Mouse (Mus musculus): ENCODE data around the gene Pcolce. TPM values are rescaled to one million over a fixed set of nuclear protein-coding genes. Genes with fewer than 3 reads are reported as not detected.
"Not testable (repeated sequence)": the region's sequence is repeated elsewhere in the genome, so short reads cannot be mapped to it uniquely, and the experiment has no call there.

The Pcolce gene
- polyA plus RNA-seq, 1 experiment: 305 TPM

DNA sequence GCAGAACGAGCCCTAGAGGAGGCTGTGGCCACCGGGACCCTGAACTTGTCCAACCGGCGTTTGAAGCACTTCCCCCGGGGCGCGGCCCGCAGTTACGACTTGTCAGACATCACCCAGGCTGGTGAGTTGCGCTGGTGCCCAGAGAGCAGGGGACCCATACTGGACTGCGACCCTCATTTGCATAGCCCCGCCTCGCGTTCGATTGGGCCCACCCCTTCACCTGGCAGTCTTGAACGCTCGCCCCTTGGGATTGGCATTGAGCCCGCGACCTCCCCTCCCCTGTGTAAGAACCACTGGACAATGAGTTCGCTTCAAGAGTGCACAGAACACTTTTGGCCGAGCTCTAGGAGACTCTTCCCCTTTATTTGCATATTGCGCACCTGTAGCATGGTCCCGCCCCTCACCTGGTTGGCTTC, 15.7 kb upstream of the Pcolce start:
- no peak for DNase-seq (ENCODE audit: low spot score)

DNA sequence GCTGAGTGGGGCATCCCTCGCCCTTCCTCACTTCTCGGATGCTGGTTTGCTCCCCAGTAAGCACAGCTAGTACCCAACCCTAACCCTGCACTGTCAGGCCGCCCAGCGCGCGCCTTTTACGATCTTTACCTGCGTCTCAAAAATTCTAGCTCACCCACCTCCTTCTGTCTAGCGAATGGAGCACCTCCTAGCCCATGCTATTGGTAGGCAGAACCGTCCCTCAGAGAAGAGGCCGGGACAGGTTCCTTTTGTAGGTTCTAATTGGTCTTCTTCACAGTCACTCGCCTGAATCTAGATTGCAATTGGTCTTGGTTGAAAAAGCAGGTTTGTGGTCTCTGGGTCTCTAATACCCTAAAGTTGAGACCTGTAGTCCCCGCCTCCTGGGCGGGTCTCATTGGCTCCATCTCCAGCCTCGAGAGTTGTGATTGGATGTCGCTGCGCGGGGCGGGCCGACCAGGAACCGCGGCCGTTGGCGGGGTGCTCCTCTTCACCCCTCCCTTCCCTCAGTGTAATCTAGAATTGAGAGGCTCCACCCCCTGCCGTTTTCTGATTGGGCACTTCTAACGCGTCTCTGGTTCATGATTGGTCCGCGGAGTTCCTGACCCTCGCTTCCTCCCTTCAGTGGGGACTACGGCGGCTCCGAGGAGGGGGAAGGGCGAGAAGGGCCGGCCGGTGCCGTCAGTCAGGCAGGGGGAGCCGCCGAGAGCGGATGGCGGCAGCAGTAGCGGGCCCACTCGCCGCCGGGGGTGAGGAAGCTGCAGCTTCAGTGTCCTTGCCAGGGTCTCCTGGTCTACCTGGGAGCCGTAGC, 15.1 kb upstream of the Pcolce start, which contains the start of the genes Fbxo24, Lrch4 and Gm20605:
Gene Fbxo24, minus strand, starts transcription at position 505 of the 808 bp plus-strand sequence.
Gene Lrch4, plus strand, starts transcription at position 624 of the 808 bp plus-strand sequence.
Gene Gm20605, plus strand, starts transcription at position 678 of the 808 bp plus-strand sequence.
- peak; percentile 92 for DNase-seq (ENCODE audit: low spot score)

DNA sequence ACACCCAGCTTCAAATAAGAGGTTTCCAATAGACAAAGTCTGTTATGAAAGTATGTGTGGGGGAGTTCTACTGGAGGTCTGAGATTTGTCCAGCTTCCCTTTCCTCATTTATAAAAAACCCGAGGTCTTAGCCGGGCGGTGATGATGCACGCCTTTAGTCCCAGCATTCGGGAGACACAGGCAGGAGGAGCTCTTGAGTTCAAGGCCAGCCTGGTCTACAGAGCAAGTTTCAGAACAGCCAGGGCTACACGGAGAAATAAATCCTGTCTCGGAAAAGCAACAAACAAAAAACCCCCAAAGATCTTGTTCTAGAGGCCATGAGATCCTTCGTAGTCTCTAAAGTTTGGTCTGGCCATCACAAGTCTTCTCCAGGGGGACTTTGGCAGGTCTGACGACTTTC, 14.4 kb upstream of the Pcolce start:
- DNase-seq (ENCODE audit: low spot score): no peak

DNA sequence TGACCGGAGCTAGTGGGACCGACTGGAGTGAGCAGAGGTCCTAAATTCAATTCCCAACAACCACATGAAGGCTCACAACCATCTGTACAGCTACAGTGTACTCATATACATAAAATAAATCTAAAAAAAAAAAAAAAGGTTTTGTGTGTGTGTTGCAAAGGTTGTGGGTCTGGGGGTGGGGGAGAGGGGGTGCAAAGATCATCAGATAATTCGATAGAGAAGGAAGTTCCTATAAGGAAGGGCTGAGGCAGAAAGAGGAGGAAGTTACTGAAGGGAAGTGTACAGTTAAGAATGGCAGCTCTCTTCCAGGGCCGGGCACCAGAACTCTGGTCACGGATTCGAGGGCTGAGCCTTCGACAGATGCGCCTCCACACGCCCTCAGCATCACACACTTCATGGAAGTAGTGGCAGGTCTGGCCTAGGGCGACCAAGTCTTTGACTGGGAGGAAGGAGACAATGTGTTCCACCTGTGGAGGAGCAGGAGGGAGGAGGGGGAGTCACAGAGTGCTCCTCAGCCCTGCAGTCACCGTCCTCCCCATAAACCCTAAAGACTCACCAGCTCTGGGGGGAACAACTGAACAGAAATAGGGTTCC, 10.4 kb upstream of the Pcolce start:
- DNase-seq (ENCODE audit: low spot score): no peak

DNA sequence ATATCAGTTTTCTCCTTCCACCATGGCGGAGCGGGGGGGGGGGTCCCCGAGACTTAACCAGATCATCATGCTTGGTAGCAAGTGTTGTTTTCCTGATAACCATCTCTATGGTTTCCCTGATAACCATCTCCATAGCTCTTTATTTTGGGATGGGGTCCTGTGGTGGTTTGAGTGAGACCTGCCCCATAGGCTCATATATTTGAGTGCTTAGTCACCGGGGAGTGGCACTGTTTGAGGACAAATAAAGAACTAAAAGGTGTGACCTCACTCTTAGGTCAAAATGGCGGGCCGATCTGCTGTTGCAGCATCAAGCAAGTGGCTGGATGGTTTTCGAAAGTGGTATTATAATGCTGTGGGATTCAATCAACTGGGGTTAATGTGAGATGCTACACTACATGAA, 1.8 kb upstream of the Pcolce start:
- DNase-seq (ENCODE audit: low spot score): no peak

- not testable (repeated sequence) for DNase-seq (ENCODE audit: low spot score)
Observed at GRCm38 (mm10) chr5:137614921-137615320, 1.3 kb upstream of the Pcolce start.

DNA sequence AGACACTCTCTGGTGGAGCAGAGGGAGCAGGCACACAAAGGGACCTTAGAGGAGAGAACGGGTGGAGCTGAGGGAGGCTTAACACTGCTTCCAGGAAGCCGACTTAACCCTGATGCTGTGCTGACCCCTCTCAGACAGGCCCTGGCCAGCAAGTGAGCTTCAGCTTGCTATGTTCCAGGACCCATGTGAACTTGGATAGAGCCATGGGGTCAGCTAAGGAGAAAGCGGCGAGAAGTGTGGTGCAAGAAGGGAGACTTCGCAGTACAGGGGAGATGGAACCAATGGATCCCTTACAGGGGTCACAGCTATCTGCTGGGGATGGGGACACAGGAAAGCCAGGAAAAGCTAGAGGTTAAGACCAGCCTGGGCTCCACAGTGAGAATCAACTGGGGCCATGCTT, 508 bp downstream of the Pcolce start:
- DNase-seq (ENCODE audit: low spot score): no peak

GRCm38 (mm10) chr5:137611245-137611602, 2.4 kb downstream of the Pcolce start:
- no peak for DNase-seq (ENCODE audit: low spot score)

DNA sequence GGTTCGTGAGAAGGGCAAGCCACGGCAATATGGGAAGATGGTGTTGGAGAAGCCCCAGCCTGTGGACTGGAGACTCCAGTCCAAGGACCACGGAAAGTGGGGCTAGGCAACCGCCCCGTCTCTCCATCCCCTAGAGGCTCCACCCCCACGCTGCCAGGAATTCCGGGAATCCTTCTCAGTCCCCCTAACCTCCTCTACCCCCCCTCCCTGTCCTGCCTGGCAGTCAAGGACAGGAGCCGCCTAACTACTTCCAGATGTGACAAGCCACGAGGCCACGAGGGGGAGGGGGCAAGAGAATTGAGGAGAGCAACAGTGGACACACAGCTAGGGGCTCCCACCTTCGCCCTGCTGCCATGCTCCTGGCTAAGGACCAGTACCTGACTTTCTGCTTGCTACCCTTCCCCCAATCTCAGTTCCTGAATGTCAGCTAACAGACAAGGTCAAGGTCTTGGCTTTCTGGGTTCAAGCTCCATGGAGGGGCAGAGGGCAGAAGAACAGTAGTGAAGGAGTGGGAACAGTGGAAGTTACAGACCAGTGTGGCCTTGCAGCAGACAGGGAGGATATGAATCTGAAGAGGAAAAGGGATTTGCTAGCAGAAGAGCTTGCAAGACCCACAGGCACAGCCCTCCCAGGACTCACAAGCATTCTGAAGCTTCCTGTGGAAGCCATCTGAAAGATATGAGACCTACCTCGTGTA, 2.9 kb downstream of the Pcolce start:
- peak; percentile 33 for DNase-seq (ENCODE audit: low spot score)

DNA sequence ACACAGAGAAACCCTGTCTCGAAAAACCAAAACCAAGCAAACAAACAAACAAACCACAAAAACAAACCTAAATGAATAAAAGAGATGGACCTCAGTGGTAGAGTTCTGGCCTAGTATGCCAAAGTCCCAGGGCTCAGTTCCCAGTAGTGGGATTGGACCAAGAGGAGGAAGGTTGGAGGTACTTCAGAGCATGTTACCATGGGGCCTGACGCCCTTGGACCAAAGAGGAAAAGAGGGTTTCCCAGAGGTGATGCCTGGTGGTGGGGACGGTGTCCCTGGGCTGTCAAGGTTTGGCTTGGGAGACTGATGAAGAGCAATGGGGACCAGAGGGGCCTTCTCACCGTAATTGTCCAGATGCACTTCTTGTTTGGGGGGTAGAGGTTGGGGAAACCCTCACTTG, 3.5 kb downstream of the Pcolce start:
- DNase-seq (ENCODE audit: low spot score): no peak

GRCm38 (mm10) chr5:137609292-137609691, 4.3 kb downstream of the Pcolce start:
- DNase-seq (ENCODE audit: low spot score): no peak

DNA sequence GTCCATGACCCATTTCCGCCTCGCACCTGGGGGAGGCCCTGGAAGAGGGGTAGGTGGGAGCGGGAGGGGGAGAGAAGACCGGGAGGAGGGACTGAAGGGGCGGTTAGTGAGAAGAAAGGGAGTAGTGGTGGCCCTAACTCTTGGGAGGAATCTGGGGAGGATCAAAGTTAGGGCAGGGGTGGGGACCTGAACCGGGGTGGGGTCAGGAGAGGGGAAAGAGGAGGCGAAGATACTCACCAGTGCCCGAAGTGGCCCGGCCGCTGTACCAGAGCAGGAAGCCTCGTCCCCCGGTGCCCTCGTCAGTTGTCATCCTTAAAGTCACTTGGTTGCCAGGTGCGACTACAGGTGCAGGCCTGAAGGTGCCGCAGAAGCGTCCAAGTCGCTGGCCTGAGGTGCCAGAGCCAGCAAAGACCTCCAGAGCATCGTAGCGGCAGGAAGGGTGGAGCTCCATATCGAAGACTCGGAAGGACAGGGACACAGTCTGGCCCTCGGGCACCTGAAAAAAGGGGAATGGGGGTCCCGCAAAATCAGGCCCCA, 4.9 kb downstream of the Pcolce start:
- no peak for DNase-seq (ENCODE audit: low spot score)

GRCm38 (mm10) chr5:137607860-137608653, 5.5 kb downstream of the Pcolce start:
- no peak for DNase-seq (ENCODE audit: low spot score)

DNA sequence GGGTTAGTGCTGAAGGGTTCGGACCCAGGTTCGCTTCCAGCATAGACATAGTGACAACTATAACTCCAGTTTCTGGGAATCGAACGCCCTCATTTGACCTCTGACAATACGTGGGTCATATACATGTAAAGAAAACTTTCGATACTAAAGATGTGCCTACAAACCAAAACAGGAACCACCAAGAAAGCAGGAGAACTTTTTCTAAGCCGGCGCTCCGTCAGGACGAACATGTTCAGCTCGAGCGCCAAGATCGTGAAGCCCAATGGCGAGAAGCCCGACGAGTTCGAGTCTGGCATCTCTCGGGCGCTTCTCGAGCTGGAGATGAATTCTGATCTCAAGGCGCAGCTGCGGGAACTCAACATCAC, 12.2 kb downstream of the Pcolce start:
- DNase-seq (ENCODE audit: low spot score): no peak

GRCm38 (mm10) chr5:137600619-137601364, 12.8 kb downstream of the Pcolce start, which contains the start of gene Mospd3:
Gene Mospd3, minus strand, starts transcription at chr5:137601058.
- DNase-seq (ENCODE audit: low spot score): peak; percentile 94

DNA sequence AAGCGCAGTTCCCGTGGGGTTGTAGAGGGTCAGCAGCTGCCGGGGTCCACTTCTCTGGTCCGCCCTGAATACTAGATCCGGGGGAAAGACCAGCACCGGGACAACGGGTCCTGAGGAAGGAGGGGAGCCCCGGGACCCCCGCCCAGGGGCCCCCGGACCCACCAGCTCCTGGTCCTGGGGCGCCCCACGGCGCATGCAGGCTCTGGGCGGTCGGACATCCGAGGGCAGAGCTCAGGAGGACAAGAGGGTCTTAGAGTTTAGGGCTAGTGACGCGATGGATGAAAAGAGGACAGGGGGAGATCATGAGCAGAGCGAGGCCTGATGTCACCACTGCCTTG, 13.3 kb downstream of the Pcolce start:
- no peak for DNase-seq (ENCODE audit: low spot score)

GRCm38 (mm10) chr5:137599600-137599999, 14.0 kb downstream of the Pcolce start:
- no peak for DNase-seq (ENCODE audit: low spot score)

GRCm38 (mm10) chr5:137598100-137598826, 15.3 kb downstream of the Pcolce start:
- DNase-seq (ENCODE audit: low spot score): no peak

DNA sequence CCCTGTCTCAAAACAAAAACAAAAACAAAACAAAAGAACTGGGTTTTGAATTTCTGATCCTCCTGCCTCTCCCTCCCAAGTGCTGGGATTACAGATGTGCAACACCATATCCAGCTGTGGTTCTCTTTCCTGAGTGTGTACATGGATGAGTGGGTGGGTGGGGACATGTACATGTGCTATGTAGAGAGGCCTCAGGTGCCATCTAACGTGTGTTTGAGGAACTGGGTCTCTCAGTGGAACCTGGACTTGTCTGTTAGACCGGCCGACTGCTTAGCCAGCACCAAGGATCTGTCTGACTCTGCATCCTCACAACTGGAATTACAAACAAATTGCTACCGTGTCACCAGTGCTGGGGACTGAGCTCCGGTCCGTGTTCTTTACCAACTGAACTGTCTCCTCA, 16.0 kb downstream of the Pcolce start:
- no peak for DNase-seq (ENCODE audit: low spot score)

DNA sequence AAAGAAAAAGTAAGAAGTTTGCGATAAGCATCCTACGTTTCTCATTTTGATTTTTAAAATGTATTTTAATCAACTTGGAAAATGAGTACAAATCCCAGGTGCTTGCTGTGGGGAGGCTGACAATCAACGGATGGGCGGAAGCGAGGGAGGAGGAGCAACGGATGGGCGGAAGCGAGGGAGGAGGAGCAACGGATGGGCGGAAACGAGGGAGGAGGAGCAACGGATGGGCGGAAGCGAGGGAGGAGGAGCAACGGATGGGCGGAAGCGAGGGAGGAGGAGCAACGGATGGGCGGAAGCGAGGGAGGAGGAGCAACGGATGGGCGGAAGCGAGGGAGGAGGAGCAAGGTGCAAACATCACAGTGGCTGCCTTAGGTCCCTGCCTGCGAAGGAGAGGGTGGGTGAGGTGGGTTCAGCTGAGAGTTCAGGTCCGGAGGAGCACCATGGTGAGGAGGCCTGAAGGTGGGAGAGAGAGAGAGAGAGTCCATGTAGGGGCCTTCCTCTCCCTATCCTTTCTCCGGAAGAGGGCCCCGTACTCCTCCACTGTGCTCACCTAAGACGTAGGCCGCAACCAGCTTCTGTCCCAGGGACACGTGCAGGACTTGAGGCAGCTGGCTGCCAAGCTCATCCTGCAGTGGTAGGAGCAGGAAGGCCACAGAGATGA, 16.9 kb downstream of the Pcolce start:
- DNase-seq (ENCODE audit: low spot score): no peak

All from urinary bladder, adult 2 months (tissue).